Mouse (Mus musculus): ENCODE results near the gene Zdhhc4. TPM values are rescaled to one million over a fixed set of nuclear protein-coding genes. Genes with fewer than 3 reads are reported as not detected.

Gene Zdhhc4
- polyA plus RNA-seq, 2 experiments: 16.4 to 25.9 TPM

- DNase-seq (ENCODE audit: low read depth in 3 of 3, low spot score in 3 of 3) (no peak), ATAC-seq (ENCODE audit: insufficient read depth) (no peak)
- no peak overlapping the region for H3K4me3 ChIP-seq (ENCODE audit: insufficient read depth in 1 of 2, low read depth in 2 of 2, low read length in 2 of 2)
- H3K27ac ChIP-seq: no peak overlapping the region
- H3K4me1 ChIP-seq (replicated peaks; ENCODE audit: control insufficient read depth in 2 of 2, insufficient read depth in 2 of 2, low read length in 1 of 2): peaks cover 4 to 7% of the 10 kb centered on the region in 2 experiments
- H3K27me3 ChIP-seq (ENCODE audit: control insufficient read depth, insufficient read depth, low read length): no peaks in the 10 kb centered on the region
- H3K4me2 ChIP-seq (ENCODE audit: low read depth): no peak overlapping the region
- H3K36me3 ChIP-seq (replicated peaks; ENCODE audit: control insufficient read depth, insufficient read depth, low read depth): no peaks in the 10 kb centered on the region
- TF ChIP-seq CTCF (IDR thresholded peaks at IDR 0.05; ENCODE audit: low read depth) (no peak), EP300 (IDR thresholded peaks at IDR 0.05; ENCODE audit: low read depth) (no peak)
- H3K9me3 ChIP-seq (ENCODE audit: control insufficient read depth, low read length): no peaks in the 10 kb centered on the region
- WGBS (ENCODE audit: insufficient replicate concordance): 42% methylated on average over 14 of the region's 14 CpGs
- no peak overlapping the region for H3K9ac ChIP-seq (replicated peaks)
Measured at GRCm38 (mm10) chr5:143334418-143335088, 5.5 kb upstream of the Zdhhc4 start.

GRCm38 (mm10) chr5:143333872-143334271 lies 4.8 kb upstream of the Zdhhc4 start:
- Histone ChIP-seq H3K9me3 (ENCODE audit: control insufficient read depth, low read length) (no peaks in the 10 kb centered on the region), H3K36me3 (replicated peaks; ENCODE audit: control insufficient read depth, insufficient read depth, low read depth) (no peaks in the 10 kb centered on the region), H3K27me3 (ENCODE audit: control insufficient read depth, insufficient read depth, low read length) (no peaks in the 10 kb centered on the region), H3K27ac (no peak overlapping the region), H3K9ac (replicated peaks) (no peak overlapping the region), H3K4me3 (ENCODE audit: insufficient read depth in 1 of 2, low read depth in 2 of 2, low read length in 2 of 2) (no peak overlapping the region), H3K4me2 (ENCODE audit: low read depth) (no peak overlapping the region), H3K4me1 (replicated peaks; ENCODE audit: control insufficient read depth in 2 of 2, insufficient read depth in 2 of 2, low read length in 1 of 2) (peaks cover 4 to 8% of the 10 kb centered on the region in 2 experiments)
- ATAC-seq (ENCODE audit: insufficient read depth) (no peak), DNase-seq (ENCODE audit: low read depth in 3 of 3, low spot score in 3 of 3) (peak in 2 of 3 experiments; percentile 37 to 55)
- TF ChIP-seq EP300 (IDR thresholded peaks at IDR 0.05; ENCODE audit: low read depth) (no peak), CTCF (IDR thresholded peaks at IDR 0.05; ENCODE audit: low read depth) (peak; percentile 85)
- 8% methylated on average over 5 of the region's 5 CpGs for WGBS (ENCODE audit: insufficient replicate concordance)

- 77% methylated on average over 8 of the region's 8 CpGs for WGBS (ENCODE audit: insufficient replicate concordance)
- peaks cover 13% of the 10 kb centered on the region for H3K36me3 ChIP-seq (replicated peaks; ENCODE audit: control insufficient read depth, insufficient read depth, low read depth)
- DNase-seq (ENCODE audit: low read depth in 3 of 3, low spot score in 3 of 3): no peak
Measured at GRCm38 (mm10) chr5:143317288-143317610, 11.8 kb downstream of the Zdhhc4 start.

GRCm38 (mm10) chr5:143316605-143317287 lies 12.3 kb downstream of the Zdhhc4 start:
- Histone ChIP-seq H3K27me3 (ENCODE audit: control insufficient read depth, insufficient read depth, low read length) (no peaks in the 10 kb centered on the region), H3K4me1 (replicated peaks; ENCODE audit: control insufficient read depth in 2 of 2, insufficient read depth in 2 of 2, low read length in 1 of 2) (peaks cover 3 to 6% of the 10 kb centered on the region in 2 experiments; a peak in 3 of 4 replicates), H3K9ac (replicated peaks) (no peak overlapping the region), H3K27ac (no peak overlapping the region), H3K9me3 (ENCODE audit: control insufficient read depth, low read length) (no peaks in the 10 kb centered on the region), H3K4me2 (ENCODE audit: low read depth) (no peak overlapping the region), H3K36me3 (replicated peaks; ENCODE audit: control insufficient read depth, insufficient read depth, low read depth) (peaks cover 12% of the 10 kb centered on the region), H3K4me3 (ENCODE audit: insufficient read depth in 1 of 2, low read depth in 2 of 2, low read length in 2 of 2) (no peak overlapping the region)
- no peak for ATAC-seq (ENCODE audit: insufficient read depth)
- TF ChIP-seq EP300 (IDR thresholded peaks at IDR 0.05; ENCODE audit: low read depth): no peak
- TF ChIP-seq CTCF (IDR thresholded peaks at IDR 0.05; ENCODE audit: low read depth): no peak
- 86% methylated on average over 5 of the region's 5 CpGs for WGBS (ENCODE audit: insufficient replicate concordance)
- DNase-seq (ENCODE audit: low read depth in 3 of 3, low spot score in 3 of 3): no peak

More at GRCm38 (mm10) chr5:143317288-143317610, 11.8 kb downstream of the Zdhhc4 start:
- ATAC-seq (ENCODE audit: insufficient read depth): no peak
- no peaks in the 10 kb centered on the region for H3K27me3 ChIP-seq (ENCODE audit: control insufficient read depth, insufficient read depth, low read length)
- no peak overlapping the region for H3K4me2 ChIP-seq (ENCODE audit: low read depth)
- H3K4me1 ChIP-seq (replicated peaks; ENCODE audit: control insufficient read depth in 2 of 2, insufficient read depth in 2 of 2, low read length in 1 of 2): peaks cover 3 to 6% of the 10 kb centered on the region in 2 experiments; a peak in 3 of 4 replicates
- H3K9me3 ChIP-seq (ENCODE audit: control insufficient read depth, low read length): no peaks in the 10 kb centered on the region
- H3K4me3 ChIP-seq (ENCODE audit: insufficient read depth in 1 of 2, low read depth in 2 of 2, low read length in 2 of 2): no peak overlapping the region
- H3K9ac ChIP-seq (replicated peaks): no peak overlapping the region
- TF ChIP-seq CTCF (IDR thresholded peaks at IDR 0.05; ENCODE audit: low read depth) (no peak), EP300 (IDR thresholded peaks at IDR 0.05; ENCODE audit: low read depth) (no peak)
- H3K27ac ChIP-seq: no peak overlapping the region

GRCm38 (mm10) chr5:143315514-143315888 lies 13.6 kb downstream of the Zdhhc4 start:
- no peak overlapping the region for H3K9ac ChIP-seq (replicated peaks)
- TF ChIP-seq EP300 (IDR thresholded peaks at IDR 0.05; ENCODE audit: low read depth) (no peak), CTCF (IDR thresholded peaks at IDR 0.05; ENCODE audit: low read depth) (no peak)
- peaks cover 3 to 10% of the 10 kb centered on the region in 2 experiments; a peak in 3 of 4 replicates for H3K4me1 ChIP-seq (replicated peaks; ENCODE audit: control insufficient read depth in 2 of 2, insufficient read depth in 2 of 2, low read length in 1 of 2)
- no peak overlapping the region for H3K27ac ChIP-seq
- 18% methylated on average over 8 of the region's 8 CpGs for WGBS (ENCODE audit: insufficient replicate concordance)
- no peak for DNase-seq (ENCODE audit: low read depth in 3 of 3, low spot score in 3 of 3)
- no peaks in the 10 kb centered on the region for H3K9me3 ChIP-seq (ENCODE audit: control insufficient read depth, low read length)
- H3K27me3 ChIP-seq (ENCODE audit: control insufficient read depth, insufficient read depth, low read length): no peaks in the 10 kb centered on the region
- peak overlapping the region; percentile 53 for H3K4me2 ChIP-seq (ENCODE audit: low read depth)
- H3K36me3 ChIP-seq (replicated peaks; ENCODE audit: control insufficient read depth, insufficient read depth, low read depth): peaks cover 14% of the 10 kb centered on the region
- ATAC-seq (ENCODE audit: insufficient read depth): peak; percentile 4; the same call in 1 of the 2 replicates
- peak overlapping the region in 1 of 2 experiments; percentile 75; a peak in 2 of 4 replicates for H3K4me3 ChIP-seq (ENCODE audit: insufficient read depth in 1 of 2, low read depth in 2 of 2, low read length in 2 of 2)

All from liver, embryonic 14.5 days (tissue).